Mouse (Mus musculus): ENCODE results near the gene Pum1. TPM values are rescaled to one million over a fixed set of nuclear protein-coding genes. Genes with fewer than 3 reads are reported as not detected.

Pum1 gene
- polyA plus RNA-seq, 1 experiment from 2014 or later, result 35.7 TPM

DNA sequence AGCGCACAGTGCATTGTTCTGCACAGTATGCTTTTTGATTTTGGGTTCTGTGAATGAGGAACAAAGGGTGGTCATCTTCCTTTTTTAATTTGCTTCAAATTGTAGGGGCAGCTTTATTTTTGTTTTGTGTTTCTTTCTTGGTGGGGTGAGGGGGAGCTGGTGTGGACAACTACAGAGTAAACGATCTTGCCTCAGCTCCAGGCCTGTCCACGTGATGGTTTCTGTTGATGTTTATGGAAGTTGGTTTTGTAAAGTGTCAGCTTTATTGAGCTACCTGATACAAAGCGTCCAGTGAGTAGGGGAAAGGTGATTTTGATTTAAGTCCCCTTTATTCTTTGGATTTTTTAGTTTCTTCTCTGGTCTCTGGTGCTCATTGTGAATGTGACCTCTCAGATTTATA, 72.8 kb downstream of the Pum1 start:
- WGBS (ENCODE audit: insufficient replicate concordance), result 74% methylated on average over 4 of the region's 4 CpGs
- H3K36me3 ChIP-seq (ENCODE audit: control insufficient read depth, insufficient read depth), result peaks cover 20% of the 10 kb centered on the region
- H3K27ac ChIP-seq (ENCODE audit: low read length), result no peak overlapping the region

DNA sequence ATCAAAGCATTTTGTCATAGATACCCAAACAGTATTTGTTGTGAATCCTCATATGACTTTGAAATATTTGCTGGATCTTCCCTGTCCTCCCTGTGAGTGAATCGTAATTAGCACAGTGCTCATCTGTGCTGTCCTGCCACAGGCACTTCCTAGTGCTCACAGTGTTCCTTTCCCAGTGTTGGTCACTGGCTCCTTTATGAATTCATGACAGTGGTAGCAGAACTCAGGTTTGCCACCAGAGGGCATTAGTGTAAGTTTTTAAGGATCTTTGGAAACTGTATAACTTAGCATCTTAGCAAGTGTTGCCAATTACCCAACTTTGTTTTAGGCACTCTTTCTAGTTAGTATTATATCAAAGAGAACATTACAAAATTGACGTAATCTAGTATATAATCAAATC, 75.4 kb downstream of the Pum1 start:
- H3K4me1 ChIP-seq (ENCODE audit: control insufficient read depth, low read depth, low read length), result peaks cover 4% of the 10 kb centered on the region
- H3K4me2 ChIP-seq (ENCODE audit: low read depth, low read length), result no peak overlapping the region
- no peak overlapping the region for H3K27ac ChIP-seq (ENCODE audit: low read length)
- no peak overlapping the region for H3K4me3 ChIP-seq (ENCODE audit: low read depth, low read length)
- H3K9ac ChIP-seq (ENCODE audit: low read depth, low read length), result no peak overlapping the region
- no peaks in the 10 kb centered on the region for H3K9me3 ChIP-seq (replicated peaks; ENCODE audit: control insufficient read depth, low read length)
- peak; percentile 54; the same call in 1 of the 2 replicates for ATAC-seq (ENCODE audit: low read depth)
- no peaks in the 10 kb centered on the region for H3K27me3 ChIP-seq (ENCODE audit: control insufficient read depth, insufficient read depth, low read depth, low read length)
- WGBS (ENCODE audit: insufficient replicate concordance), result 61% methylated on average over 2 of the region's 2 CpGs
- peaks cover 33% of the 10 kb centered on the region for H3K36me3 ChIP-seq (ENCODE audit: control insufficient read depth, insufficient read depth)

More for the DNA sequence above, 72.8 kb downstream of the Pum1 start:
- ATAC-seq (ENCODE audit: low read depth), result no peak
- Histone ChIP-seq H3K4me1 (ENCODE audit: control insufficient read depth, low read depth, low read length) (peaks cover 4% of the 10 kb centered on the region), H3K4me3 (ENCODE audit: low read depth, low read length) (no peak overlapping the region), H3K9me3 (replicated peaks; ENCODE audit: control insufficient read depth, low read length) (no peaks in the 10 kb centered on the region), H3K4me2 (ENCODE audit: low read depth, low read length) (no peak overlapping the region), H3K9ac (ENCODE audit: low read depth, low read length) (no peak overlapping the region), H3K27me3 (ENCODE audit: control insufficient read depth, insufficient read depth, low read depth, low read length) (no peaks in the 10 kb centered on the region)

DNA sequence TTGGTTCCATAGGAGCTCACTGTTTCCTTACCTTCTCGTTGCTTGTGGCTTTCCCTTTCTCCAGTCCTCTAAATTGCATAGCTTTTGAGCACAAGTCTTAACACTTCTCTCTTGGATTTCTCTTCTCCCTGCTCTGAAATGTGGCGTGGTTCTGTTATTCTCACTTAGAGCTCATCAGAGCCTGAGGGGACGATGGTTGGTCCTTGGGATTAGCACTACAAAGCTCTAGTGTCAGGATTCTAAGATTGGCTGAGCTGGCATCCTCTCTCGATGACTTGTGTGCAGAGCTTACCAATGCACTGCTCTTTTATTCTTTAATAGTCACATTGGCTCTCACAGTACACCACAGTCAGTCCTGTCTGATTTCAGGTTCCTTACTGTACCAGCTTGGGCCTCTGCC, 80.9 kb downstream of the Pum1 start:
- H3K4me1 ChIP-seq (ENCODE audit: control insufficient read depth, low read depth, low read length), result no peaks in the 10 kb centered on the region
- 83% methylated on average over 4 of the region's 4 CpGs for WGBS (ENCODE audit: insufficient replicate concordance)

DNA sequence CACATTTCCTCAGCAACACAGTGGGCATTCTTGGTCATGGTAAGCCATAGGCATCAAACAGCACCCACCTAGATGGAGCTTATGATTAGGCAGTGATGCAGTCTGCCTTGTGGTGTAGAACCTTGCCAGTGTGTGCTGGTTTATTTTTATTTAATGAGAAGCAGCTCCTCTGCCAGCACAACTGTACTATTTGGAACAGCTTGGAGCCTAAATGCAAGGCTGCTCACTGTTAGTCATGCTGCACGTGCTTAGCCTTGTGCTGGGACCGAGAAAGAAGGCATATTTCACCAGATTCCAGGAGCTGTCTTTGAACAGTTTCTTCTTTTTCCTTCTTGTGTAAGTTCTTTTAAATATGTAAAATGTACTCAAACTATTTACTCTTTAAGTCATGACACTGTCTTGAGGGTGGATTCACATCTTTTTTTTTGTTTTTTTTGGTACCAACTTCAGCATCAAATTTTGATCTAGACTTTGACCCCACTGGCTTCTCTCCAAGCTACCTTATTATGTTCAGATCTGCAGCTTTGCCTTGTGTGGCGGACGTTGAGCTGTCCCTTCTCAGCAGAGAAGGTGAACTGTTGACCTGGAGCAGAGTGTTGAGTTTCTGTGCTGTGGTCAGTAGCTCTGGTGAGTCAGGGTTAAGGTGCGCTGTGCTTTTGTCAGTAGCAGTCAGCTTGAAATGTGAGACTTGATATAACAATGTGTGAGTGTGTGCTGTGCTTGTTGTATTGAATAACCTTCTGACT, 82.6 kb downstream of the Pum1 start:
- WGBS (ENCODE audit: insufficient replicate concordance), result 87% methylated on average over 5 of the region's 5 CpGs
- H3K36me3 ChIP-seq (ENCODE audit: control insufficient read depth, insufficient read depth), result peaks cover 81% of the 10 kb centered on the region
- H3K4me1 ChIP-seq (ENCODE audit: control insufficient read depth, low read depth, low read length), result no peaks in the 10 kb centered on the region
- H3K27me3 ChIP-seq (ENCODE audit: control insufficient read depth, insufficient read depth, low read depth, low read length), result no peaks in the 10 kb centered on the region
- H3K9ac ChIP-seq (ENCODE audit: low read depth, low read length), result no peak overlapping the region
- peak; percentile 53 for ATAC-seq (ENCODE audit: low read depth)
- no peak overlapping the region for H3K27ac ChIP-seq (ENCODE audit: low read length)
- H3K4me3 ChIP-seq (ENCODE audit: low read depth, low read length), result no peak overlapping the region
- no peak overlapping the region for H3K4me2 ChIP-seq (ENCODE audit: low read depth, low read length)
- no peaks in the 10 kb centered on the region for H3K9me3 ChIP-seq (replicated peaks; ENCODE audit: control insufficient read depth, low read length)

More for the DNA sequence above, 80.9 kb downstream of the Pum1 start:
- no peak overlapping the region for H3K27ac ChIP-seq (ENCODE audit: low read length)
- peaks cover 69% of the 10 kb centered on the region for H3K36me3 ChIP-seq (ENCODE audit: control insufficient read depth, insufficient read depth)
- no peaks in the 10 kb centered on the region for H3K27me3 ChIP-seq (ENCODE audit: control insufficient read depth, insufficient read depth, low read depth, low read length)
- ATAC-seq (ENCODE audit: low read depth), result no peak
- H3K4me3 ChIP-seq (ENCODE audit: low read depth, low read length), result no peak overlapping the region
- H3K9me3 ChIP-seq (replicated peaks; ENCODE audit: control insufficient read depth, low read length), result no peaks in the 10 kb centered on the region
- no peak overlapping the region for H3K4me2 ChIP-seq (ENCODE audit: low read depth, low read length)
- no peak overlapping the region for H3K9ac ChIP-seq (ENCODE audit: low read depth, low read length)

DNA sequence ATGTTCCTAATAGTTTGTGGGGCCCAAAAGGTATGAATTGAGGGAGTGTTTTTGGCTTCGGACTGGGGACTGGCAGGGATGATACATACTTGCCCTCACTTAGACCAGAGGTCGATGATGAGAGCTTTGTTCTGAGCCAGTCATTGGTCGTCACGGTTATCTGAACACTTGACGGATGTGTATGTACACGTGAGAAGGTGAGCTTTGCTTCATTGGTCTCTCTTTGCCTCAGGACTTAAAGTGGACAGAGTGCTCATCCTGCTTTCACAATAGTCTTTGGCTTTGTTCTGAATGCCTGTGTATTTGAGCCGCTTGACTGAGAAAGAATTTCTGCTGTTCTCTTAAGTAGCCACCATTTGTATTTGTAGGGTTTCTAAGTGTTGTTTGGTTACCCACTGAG, 86.4 kb downstream of the Pum1 start:
- ATAC-seq (ENCODE audit: low read depth), result no peak
- no peaks in the 10 kb centered on the region for H3K4me1 ChIP-seq (ENCODE audit: control insufficient read depth, low read depth, low read length)
- H3K27ac ChIP-seq (ENCODE audit: low read length), result no peak overlapping the region
- no peaks in the 10 kb centered on the region for H3K9me3 ChIP-seq (replicated peaks; ENCODE audit: control insufficient read depth, low read length)
- 82% methylated on average over 7 of the region's 7 CpGs for WGBS (ENCODE audit: insufficient replicate concordance)
- H3K4me3 ChIP-seq (ENCODE audit: low read depth, low read length), result no peak overlapping the region
- peaks cover 83% of the 10 kb centered on the region for H3K36me3 ChIP-seq (ENCODE audit: control insufficient read depth, insufficient read depth)
- H3K4me2 ChIP-seq (ENCODE audit: low read depth, low read length), result no peak overlapping the region
- H3K27me3 ChIP-seq (ENCODE audit: control insufficient read depth, insufficient read depth, low read depth, low read length), result no peaks in the 10 kb centered on the region
- H3K9ac ChIP-seq (ENCODE audit: low read depth, low read length), result no peak overlapping the region

DNA sequence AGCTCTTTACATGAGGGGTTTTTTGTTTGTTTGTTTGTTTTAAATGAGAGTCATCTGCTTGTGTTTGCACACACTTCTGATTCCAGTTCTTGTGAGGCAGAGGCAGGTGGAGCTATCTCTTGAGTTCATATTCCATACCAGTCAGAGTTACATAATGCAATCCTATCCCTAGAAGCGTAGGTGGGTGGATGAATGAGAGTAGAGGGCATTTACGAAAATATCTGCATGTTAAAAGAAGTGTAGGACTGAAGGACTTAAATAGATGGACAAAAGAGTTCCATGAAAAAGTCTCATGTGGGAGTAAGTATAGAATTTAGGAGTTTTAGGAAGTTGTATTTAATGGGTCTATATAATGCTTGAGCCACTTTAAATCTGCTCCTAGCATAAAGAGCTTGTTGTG, 88.8 kb downstream of the Pum1 start:
- Histone ChIP-seq H3K27me3 (ENCODE audit: control insufficient read depth, insufficient read depth, low read depth, low read length) (no peaks in the 10 kb centered on the region), H3K9me3 (replicated peaks; ENCODE audit: control insufficient read depth, low read length) (no peaks in the 10 kb centered on the region), H3K36me3 (ENCODE audit: control insufficient read depth, insufficient read depth) (peaks cover 81% of the 10 kb centered on the region), H3K9ac (ENCODE audit: low read depth, low read length) (no peak overlapping the region), H3K4me2 (ENCODE audit: low read depth, low read length) (no peak overlapping the region), H3K27ac (ENCODE audit: low read length) (no peak overlapping the region), H3K4me1 (ENCODE audit: control insufficient read depth, low read depth, low read length) (no peaks in the 10 kb centered on the region), H3K4me3 (ENCODE audit: low read depth, low read length) (no peak overlapping the region)
- ATAC-seq (ENCODE audit: low read depth), result no peak
- WGBS (ENCODE audit: insufficient replicate concordance), result 90% methylated on average over 2 of the region's 2 CpGs

DNA sequence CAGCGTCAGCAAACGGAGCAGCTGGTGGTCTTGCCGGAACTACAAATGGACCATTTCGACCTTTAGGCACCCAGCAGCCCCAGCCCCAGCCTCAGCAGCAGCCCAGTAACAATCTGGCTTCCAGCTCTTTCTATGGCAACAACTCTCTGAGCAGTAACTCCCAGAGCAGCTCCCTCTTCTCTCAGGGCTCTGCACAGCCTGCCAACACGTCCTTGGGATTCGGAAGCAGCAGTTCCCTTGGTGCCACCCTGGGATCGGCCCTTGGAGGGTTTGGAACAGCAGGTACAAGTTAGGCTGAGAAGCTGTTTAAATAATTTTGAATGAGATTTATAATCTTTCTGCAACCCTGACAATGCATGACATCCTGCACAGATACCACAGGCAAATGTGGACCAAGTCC, 89.5 kb downstream of the Pum1 start:
- no peak overlapping the region for H3K4me3 ChIP-seq (ENCODE audit: low read depth, low read length)
- ATAC-seq (ENCODE audit: low read depth), result no peak
- no peaks in the 10 kb centered on the region for H3K9me3 ChIP-seq (replicated peaks; ENCODE audit: control insufficient read depth, low read length)
- no peaks in the 10 kb centered on the region for H3K4me1 ChIP-seq (ENCODE audit: control insufficient read depth, low read depth, low read length)
- no peak overlapping the region for H3K27ac ChIP-seq (ENCODE audit: low read length)
- 84% methylated on average over 7 of the region's 7 CpGs for WGBS (ENCODE audit: insufficient replicate concordance)
- H3K36me3 ChIP-seq (ENCODE audit: control insufficient read depth, insufficient read depth), result peaks cover 79% of the 10 kb centered on the region
- H3K9ac ChIP-seq (ENCODE audit: low read depth, low read length), result no peak overlapping the region
- no peak overlapping the region for H3K4me2 ChIP-seq (ENCODE audit: low read depth, low read length)
- H3K27me3 ChIP-seq (ENCODE audit: control insufficient read depth, insufficient read depth, low read depth, low read length), result no peaks in the 10 kb centered on the region

DNA sequence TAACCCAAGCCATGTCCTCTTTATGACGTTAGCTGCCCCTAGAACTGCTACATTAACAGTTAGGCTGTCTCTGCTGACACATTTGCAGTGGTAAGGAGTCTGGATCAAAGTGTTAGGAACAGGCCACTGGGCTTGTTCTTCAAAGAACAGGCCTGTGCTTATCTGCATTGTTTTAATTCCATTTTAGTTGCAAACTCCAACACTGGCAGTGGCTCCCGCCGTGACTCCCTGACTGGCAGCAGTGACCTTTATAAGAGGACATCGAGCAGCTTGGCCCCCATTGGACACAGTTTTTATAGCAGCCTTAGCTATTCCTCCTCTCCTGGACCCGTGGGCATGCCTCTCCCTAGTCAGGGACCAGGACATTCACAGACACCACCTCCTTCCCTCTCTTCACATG, 90.6 kb downstream of the Pum1 start:
- no peak overlapping the region for H3K27ac ChIP-seq (ENCODE audit: low read length)
- H3K4me1 ChIP-seq (ENCODE audit: control insufficient read depth, low read depth, low read length), result no peaks in the 10 kb centered on the region
- no peak for ATAC-seq (ENCODE audit: low read depth)
- no peaks in the 10 kb centered on the region for H3K27me3 ChIP-seq (ENCODE audit: control insufficient read depth, insufficient read depth, low read depth, low read length)
- peaks cover 78% of the 10 kb centered on the region for H3K36me3 ChIP-seq (ENCODE audit: control insufficient read depth, insufficient read depth)
- no peaks in the 10 kb centered on the region for H3K9me3 ChIP-seq (replicated peaks; ENCODE audit: control insufficient read depth, low read length)
- WGBS (ENCODE audit: insufficient replicate concordance), result 85% methylated on average over 5 of the region's 5 CpGs
- H3K4me2 ChIP-seq (ENCODE audit: low read depth, low read length), result no peak overlapping the region
- H3K4me3 ChIP-seq (ENCODE audit: low read depth, low read length), result no peak overlapping the region
- no peak overlapping the region for H3K9ac ChIP-seq (ENCODE audit: low read depth, low read length)

DNA sequence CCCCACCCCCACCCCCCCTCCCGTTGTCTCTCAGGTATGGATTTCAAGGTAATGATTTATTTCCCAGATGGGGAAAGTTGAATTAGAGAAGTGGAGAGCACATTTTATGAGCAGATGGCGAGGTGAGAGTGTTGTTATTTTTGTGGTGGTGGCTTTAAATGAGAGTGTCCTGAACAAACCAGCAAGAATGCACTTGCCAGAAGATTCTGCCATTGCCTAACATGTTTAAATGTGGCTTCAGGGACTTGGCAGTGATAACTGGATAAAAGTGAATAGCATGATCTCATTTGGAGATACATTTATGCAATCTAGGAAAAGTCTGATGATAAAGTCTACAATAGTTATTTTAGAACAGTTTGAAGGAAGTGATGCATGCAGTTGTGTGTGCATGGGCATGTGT, 91.7 kb downstream of the Pum1 start:
- 78% methylated on average over 2 of the region's 2 CpGs for WGBS (ENCODE audit: insufficient replicate concordance)
- Histone ChIP-seq H3K4me1 (ENCODE audit: control insufficient read depth, low read depth, low read length) (no peaks in the 10 kb centered on the region), H3K9ac (ENCODE audit: low read depth, low read length) (no peak overlapping the region), H3K9me3 (replicated peaks; ENCODE audit: control insufficient read depth, low read length) (no peaks in the 10 kb centered on the region), H3K27me3 (ENCODE audit: control insufficient read depth, insufficient read depth, low read depth, low read length) (no peaks in the 10 kb centered on the region), H3K36me3 (ENCODE audit: control insufficient read depth, insufficient read depth) (peaks cover 80% of the 10 kb centered on the region), H3K27ac (ENCODE audit: low read length) (no peak overlapping the region), H3K4me2 (ENCODE audit: low read depth, low read length) (no peak overlapping the region), H3K4me3 (ENCODE audit: low read depth, low read length) (no peak overlapping the region)
- ATAC-seq (ENCODE audit: low read depth), result no peak

All from liver, embryonic 16.5 days (tissue).